Mouse (Mus musculus): ENCODE results near the gene Pla1a.

DNA sequence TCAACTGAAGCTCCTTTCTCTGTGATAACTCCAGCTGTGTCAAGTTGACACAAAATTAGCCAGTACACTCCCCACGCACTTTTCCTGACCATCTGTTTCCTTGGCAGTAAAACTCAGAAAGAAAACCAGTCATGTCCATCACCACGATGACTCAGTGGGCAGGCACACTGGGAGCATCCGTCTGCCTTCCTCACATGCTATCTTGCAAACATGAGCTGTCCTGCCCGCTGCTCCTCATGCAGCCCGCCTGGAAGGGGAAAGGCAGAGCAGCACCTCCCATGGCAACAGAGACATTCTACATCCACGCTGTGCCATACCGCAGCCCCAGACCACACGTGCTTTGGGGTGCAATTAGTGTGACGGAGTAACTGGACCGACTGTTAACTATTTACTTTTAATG, 64.6 kb downstream of the Pla1a start:
- no peak for TF ChIP-seq CTCF (IDR thresholded peaks at IDR 0.05)
- TF ChIP-seq EP300 (IDR thresholded peaks at IDR 0.05) = no peak

Measured in lung, postnatal 0 days (tissue).